Mouse (Mus musculus) brain, embryonic 18.5 days (tissue): Measurements from ENCODE around the gene Hyou1.
"Not testable (repeated sequence)": the region's sequence is repeated elsewhere in the genome, so short reads cannot be mapped to it uniquely, and the experiment has no call there.

Experiments
- DNase-seq: peaks from one replicate; pipeline ENCODE4 v3.0.0-alpha.2; 2012; ENCODE audit warnings: low read depth, low spot score

Hyou1 gene

DNA sequence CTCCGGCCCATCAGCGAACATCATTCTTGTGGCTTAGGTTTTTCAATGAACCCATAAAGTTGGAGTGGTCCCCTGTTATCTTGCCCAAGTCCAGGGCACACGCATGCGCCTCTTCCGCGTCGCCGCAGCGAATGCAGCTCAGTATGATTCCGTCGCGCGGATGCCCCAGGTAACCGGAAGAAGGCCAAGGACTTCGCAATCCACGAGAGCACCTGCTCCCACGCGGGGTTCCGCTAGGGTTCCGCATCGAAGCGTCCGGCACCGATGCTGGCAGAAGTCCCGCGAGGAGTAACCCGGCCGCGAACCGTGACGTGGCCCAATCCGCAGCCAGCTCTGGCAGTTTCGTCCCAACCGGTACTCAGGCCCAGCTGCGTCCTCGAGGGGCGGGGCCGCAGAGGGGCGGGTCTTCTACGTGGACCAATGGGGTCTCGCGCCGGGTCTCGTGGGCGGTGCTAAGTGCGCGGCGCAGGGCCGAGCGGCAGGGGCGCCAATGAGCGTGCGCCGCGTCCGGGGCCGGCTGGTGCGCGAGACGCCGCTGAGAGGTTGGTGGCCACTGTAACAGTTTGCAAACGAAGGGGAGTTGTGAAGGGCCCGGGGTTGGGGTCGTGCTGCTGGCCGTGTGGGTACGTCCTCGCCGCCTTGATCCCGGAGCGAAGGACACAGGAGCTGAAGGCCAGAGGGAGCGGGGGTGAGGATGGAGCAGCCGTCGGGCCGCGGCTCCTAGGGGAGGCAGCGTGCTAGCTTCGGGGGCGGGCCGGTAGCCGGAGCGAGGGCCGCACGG lies at the start of gene Hyou1:
TSS of gene Hyou1 (plus strand) at position 437 of the 781 bp plus-strand sequence.
- peak; percentile 92 for DNase-seq

DNA sequence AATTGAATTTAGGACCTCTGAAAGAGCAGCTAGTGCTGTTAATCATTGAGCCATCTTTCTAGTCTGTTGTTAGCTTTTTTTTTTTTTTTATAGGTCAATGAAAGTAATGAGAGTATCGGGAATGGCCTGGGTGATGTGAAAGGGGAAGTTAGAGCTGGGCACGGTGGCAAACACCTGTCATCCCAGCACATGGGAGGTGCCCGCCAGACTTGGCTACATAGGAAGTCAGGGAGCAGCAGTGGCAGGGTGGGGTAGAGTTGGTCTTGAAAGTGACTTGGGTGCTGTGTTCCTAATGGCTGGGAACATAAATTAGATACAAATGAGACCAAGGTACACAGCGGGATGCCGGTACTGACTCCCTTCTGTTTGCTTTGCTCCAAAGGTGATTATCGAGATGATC lies 48.6 kb upstream of the Hyou1 start:
- no peak for DNase-seq

DNA sequence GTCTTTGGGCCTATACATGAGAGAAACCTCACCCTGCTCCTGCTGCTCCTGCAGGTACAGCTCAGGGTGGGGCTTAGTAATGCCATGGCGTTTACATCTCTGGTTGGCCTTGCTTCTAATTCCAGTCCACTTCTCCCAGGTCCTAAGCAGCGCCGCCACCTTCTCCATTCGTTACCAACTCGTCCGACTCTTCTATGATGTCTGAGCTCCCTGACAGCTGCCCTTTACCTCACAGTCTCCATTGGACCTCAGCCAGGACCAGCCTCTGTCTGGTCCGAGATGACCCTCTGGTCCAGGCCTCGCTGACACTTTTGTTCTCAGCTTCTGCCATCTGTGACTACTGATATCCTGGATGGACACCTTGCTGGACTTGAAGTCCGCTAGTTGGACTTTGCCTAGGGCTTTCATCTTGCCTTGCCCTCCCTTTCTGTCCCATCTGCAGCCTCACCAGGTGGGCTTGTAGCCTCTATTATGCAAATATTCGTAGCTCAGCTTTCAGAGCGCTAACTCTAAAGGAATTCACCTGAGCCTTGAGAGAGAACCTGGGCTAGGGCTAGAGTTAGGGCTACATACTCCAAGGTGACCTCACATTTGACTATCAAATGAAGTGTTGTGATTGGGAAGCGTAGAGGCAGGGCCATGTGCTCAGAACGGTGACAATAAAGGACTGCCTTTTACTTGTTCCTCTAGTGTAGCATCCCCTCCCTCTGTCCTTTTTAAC lies 46.2 kb upstream of the Hyou1 start:
- DNase-seq: no peak

DNA sequence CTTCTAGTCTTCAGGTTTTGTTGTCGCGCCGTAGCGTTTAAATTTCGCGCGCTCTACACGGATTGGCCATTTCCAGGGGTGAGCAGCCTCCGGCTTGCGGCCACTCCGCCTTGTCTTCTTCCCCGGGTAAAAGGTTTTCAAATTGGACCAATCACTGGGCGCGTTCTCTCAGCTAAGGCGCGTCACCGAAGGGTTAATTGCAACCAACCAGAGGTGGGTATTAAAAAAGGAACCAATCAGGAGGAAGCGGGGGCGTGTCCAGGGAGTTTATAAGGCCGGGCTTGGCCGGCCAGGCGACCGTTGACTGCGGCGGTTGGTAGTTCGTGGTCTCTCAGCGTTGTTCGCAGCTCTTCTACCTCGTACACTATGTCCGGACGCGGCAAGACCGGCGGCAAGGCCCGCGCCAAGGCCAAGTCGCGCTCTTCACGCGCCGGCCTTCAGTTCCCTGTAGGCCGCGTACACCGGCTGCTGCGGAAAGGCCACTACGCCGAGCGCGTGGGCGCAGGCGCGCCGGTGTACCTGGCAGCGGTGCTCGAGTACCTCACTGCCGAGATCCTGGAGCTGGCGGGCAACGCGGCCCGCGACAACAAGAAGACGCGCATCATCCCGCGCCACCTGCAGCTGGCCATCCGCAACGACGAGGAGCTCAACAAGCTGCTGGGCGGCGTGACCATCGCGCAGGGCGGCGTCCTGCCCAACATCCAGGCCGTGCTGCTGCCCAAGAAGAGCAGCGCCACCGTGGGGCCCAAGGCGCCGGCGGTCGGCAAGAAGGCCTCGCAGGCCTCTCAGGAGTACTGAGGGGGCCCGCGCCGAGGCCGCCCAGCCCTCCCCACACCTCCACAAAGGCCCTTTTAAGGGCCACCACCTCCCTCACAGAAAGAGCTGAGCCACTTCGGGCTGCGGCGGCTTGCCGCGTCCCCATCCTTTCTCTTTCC lies 44.6 kb upstream of the Hyou1 start, which contains the start of gene H2afx:
TSS of gene H2afx (plus strand) at position 299 of the 935 bp plus-strand sequence.
- peak; percentile 99 for DNase-seq

DNA sequence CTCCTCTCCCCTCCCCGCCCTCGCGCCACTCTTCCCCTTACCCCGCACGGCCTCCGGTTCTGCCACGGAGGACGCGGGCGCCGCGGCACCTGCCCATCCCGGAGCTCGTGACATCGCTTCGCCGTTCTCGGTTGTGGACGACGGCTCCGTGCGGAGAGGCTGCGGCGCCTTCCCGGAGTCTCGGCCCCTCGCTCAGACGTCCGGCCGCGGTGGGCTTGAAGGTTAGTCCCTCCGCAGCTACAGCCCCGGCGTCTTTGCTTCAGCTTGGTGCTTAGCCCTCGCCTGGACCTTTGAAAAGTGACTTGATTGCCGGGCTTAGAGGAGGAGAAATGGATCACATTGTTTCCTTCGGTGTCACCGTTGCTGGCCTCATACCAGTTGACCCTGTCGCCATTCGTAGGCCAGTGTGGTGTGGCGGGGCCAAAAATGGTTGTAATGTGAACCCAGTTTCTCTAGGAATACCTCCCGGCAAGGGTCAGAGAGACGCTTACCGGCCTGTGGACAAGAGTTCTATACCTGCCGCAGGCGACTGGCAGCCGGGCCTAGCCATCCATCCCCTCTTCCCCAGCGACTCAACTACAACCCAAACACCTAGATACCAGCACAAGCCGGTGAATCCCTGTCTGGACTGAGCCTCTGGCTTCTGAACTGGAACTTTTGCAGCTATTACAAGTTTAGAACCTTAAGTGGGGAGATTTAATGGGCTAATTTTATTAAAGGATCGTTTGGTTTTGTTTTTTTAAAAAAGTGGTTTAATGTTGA lies 43.8 kb upstream of the Hyou1 start:
- no peak for DNase-seq

DNA sequence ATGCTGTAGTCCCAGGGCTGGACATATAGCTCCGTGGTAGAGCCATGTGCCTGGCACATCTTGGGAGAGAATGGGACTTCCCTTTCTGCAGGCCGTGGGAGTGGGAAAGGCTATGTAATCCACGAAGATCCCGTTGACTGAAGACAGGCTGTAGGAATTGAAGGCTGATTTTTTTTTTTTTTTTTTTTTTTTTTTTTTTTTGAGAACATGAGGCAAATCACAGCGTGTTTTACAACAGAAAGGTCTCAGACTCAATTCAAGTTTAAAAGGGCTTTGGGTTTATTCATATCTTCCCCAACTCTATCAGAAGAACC lies 43.2 kb upstream of the Hyou1 start:
- no peak for DNase-seq

DNA sequence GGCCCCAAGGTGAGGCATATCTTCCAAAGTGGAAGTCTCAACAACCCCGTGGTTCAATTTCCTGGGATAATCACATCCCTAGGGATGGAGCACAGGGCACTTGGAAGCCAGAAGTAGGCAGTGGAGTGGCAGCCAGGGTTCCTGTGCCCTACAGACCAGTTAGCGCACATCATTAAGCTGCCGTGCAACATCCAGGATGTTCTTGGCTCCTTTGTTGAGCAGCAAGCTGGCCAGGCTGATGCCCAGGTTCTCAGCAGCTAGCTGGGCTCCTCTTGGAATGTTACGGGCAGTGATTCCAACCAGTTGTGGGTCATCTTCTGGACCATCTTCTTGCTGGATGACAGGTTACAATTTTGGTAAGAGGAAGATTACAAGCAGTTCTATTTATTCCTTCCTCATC lies 42.8 kb upstream of the Hyou1 start:
- DNase-seq: not testable (repeated sequence)

DNA sequence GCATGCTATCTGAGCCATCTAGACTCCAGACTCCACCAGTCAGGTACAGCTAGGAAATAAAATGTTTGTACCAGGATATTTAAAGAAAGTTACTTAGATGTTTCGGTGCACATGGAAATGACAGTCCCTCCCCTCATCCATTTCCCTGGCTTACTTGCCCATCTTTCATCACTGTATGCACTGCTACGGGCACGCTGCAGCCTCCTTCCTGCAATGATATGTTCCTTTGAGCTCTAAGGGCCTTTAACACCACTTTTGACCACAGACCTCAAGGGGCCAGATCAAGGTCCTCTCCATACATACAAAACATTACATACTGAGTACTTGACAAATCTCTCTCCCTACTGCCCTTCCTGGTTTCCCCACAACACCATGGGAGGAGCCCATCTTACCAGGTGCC lies 42.3 kb upstream of the Hyou1 start:
- DNase-seq: no peak

DNA sequence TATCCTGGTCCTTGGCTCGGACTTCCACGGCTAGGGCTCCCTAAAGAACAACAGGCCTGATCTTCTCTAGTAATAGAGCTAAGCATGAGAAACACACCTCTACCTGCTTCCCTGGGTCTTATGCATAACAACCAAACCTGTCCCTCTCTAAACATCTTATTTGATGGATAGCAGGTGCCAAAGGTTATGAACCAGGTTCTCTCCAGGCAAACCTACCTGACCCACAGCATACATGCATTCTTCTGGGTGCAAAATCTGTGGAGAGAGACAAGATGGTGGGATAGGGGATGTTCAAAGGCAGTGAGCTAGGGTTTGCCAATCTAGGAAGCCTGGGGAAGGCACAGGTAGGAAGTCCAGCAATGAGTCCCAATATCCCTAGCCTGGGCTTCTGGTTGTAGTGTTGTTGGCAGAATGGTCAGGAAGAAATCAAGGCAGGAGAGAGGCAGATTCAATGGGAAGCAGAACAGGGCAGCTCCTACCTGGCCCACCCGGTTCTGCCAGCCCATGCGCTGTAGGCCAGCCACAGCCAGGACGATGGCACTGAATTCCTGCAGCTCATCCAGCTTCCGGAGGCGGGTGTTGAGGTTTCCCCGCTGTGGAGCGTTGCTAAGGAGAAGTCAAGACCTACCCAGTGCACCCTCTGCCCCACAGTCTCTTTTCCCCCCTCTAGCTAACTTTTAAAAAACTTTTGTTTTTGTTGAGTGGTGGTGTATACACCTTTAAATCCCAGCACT lies 41.7 kb upstream of the Hyou1 start:
- no peak for DNase-seq

DNA sequence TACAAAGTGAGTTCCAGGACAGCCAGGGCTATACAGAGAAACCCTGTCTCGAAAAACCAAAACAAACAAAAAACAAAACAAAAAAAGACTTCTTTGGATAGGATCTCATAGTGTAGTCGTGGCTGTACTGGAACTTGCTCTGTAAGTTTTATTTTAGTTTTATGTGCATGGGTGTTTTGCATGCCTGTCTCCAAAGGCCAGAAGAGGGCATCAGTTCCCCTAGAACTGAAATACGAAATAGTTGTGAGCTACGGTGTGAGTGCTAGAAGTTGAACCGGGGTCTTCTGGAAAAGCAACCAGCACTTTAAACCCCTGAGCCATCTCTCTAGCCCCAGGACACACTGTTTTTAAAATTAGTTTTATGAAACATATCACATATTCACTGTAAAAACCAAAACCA lies 40.7 kb upstream of the Hyou1 start:
- DNase-seq: no peak

DNA sequence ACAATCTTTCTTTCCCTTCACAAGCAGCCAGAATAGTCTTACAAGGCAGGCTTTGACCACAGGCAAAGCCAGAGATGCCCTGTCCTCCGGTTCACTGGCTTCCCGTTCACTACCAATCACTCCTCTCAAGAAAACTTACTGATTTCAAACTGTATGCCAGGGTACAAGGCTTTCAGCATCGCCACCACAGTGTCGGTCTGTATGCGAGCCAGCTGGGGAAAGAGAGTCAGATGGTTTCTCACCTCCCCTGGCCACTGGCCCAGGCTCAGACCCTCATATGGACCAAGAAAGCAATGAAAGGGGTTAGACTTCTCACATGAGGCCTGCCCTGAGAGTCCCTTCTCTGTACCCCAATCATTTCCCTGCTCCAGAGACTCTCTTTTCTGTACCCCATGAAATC lies 37.8 kb upstream of the Hyou1 start:
- no peak for DNase-seq

DNA sequence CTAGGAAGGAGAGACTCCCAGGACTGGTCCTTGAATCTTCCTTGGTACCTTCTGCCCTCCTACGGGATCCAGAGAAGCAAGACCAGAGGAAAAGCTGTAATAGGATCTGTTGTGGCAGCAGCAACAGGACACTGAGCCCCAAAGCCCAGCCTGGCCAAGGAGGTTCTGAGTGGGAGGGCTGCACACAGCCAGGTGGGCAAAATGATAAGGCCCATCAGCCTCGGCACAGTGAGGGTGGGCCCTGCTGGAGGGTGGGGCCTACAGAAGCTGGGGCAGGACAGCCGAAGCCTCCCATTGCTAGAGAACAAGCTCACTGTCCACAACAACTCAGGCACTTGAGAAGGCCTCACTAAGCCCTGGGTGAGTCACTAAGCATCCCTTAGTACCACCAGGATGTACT lies 37.1 kb upstream of the Hyou1 start:
- no peak for DNase-seq

DNA sequence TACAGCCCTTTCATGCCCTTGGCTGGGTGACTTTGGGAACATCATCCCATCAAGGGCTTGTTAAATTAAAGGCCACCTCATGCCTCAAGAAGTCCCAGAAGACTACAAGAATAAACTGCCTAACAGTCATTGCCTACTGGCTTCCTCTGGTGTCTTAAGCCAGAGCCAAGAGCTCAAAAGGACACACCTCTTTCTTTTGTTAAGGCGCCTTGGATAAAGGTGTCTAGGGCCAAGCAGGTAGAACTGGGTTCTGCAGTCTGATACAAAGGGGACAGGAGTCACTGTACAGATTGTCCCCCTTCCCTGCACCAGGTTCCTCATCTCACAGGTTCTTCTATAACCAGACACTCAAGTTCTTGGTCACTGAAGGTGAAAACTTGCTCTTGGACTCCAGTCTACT lies 36.7 kb upstream of the Hyou1 start:
- DNase-seq: no peak

DNA sequence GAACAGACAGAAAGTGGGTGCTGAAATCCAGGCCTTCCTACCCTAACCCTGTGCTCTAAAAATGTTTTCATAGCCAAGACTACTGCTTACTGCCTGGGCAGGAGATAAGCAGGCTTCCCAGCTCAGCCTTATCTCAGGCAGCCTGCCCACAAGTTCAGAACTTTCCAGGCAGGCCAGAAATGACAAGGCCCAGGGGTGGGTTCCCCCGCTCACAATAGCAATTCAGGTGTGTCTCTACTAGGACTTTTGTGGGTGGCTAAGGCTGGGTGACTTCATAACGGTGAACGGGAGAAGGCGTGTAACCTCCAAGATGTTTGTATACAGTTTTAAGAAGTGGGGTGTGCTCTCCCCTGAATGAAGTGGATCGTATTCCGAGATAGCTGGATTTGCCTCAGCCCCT lies 36.0 kb upstream of the Hyou1 start:
- DNase-seq: no peak

DNA sequence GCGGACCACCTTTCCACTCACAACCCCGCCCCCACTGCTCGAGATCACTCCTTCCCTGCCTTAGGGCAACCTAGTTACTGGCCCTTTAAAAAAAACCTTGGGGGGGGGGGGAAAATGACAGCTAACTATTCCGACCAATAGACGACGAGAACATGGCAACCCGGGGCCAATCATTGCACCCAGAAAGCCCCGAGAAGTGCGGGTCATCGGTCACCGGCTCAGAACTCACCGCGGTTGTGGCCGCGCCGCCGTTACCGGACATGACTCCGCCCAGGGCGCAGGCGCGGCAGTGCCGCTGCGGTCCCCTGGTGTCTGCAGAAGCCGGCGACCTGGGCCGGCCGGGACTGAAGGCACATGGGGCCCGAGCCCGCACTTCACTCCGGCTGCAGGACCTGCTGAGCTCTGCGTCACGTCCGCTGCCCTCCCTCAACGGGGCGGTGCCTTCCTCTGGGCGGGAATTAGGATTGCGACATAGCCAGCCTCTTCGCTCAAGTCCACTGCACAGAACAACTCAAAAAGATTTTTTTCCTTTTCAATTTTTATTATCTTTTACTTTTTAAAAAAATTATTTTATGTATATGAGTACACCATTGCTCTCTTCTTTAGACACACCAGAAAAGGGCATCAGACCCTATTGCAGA lies 35.4 kb upstream of the Hyou1 start, which contains the start of gene Hmbs:
TSS of gene Hmbs (minus strand) at position 448 of the 641 bp plus-strand sequence.
- DNase-seq: peak; percentile 93

DNA sequence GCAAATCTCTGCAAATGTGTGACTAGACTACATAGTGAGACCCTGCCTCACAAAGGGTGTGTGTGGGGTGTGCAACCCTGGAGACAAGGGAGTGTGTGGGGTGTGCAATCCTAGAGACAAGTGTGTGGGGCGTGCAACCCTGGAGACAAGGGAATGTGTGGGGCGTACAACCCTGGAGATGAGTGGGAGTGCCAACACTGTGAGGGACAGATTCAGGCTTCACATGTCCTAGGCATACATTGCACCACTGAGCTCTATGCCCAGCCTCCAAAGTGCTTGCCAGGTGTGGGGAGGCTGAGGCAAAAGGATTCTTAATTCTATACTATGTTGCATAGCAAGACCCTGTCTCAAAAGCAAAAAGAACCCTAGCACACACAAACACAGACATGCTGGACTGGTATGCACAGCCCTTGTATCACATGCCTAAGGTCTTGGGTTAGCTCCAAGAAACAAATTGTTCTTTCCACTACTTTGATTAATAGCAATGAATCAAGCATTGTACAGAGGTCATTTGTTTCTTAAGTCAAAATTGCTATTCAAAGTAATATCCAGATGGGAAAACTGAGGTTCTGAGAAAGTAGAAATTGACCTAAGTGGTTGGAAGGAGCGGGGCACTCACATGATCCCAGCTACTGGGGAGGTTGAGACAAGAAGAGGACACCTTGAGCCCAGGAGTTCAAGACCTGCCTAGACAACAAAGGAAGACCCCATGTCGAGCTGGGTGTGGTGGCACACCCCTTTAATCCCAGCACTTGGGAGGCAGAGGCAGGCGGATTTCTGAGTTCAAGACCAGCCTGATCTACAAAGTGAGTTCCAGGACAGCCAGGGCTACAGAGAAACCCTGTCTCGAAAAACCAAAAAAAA lies 33.5 kb upstream of the Hyou1 start:
- DNase-seq: no peak

DNA sequence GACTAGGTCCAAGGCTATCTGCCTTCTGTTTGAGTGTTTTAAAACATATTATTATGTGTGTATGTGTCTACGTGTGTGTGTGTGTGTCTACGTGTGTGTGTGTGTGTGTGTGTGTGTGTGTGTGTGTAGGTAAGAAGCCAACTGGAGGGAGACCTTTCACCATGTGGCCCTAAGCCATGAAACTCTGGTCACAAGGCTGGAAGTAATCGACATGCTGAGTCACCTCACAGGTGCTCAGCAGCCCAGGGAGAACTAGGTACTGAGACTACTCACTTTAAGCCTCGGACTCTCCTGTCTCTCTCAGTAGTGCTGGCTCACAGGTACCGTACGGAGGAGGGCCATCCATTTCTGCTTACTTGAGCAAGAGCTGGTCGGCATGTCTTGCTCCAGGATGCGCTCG lies 32.1 kb upstream of the Hyou1 start:
- no peak for DNase-seq

DNA sequence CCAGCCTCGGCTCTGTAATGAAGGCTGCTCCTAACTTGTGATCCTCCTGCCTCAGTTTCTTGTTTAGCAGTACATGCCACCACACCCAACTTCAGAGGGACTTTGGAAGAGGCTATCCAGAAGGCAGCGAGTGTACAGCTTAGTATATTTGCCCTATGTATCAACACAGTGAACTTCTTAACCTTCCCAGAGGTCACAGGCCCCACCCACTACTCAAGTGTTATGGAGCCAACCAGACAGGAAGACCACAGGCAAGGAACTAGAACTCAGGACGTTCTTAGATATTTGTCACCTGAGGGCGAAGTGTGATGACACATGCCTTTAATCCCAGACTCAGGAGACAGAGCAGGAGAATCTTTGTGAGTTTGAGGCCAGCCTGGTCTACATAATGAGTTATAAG lies 31.7 kb upstream of the Hyou1 start:
- no peak for DNase-seq

DNA sequence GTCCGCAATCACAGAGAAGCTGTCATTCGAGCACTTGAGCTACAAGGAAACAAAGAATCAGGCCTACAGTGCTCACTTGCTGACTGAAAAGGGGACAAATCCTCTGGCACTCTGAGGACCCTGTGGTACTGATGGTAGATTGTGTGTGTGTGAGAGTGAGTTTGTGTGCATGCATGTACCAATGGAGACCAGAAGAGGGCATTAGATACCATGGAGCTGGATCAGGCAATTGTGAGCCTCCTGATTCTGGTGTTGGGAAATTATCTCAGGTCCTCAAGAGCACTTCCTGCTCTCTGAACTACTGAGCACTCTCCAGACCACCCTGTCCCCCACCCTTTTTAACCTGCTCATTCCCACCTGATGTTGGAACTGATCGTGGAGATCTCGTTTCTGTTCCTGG lies 30.7 kb upstream of the Hyou1 start:
- no peak for DNase-seq
